Mouse (Mus musculus) erythroblast, embryonic 14.5 days (primary cell): ENCODE measurements around the gene Fgd2. TPM values are rescaled to one million over a fixed set of nuclear protein-coding genes. Genes with fewer than 3 reads are reported as not detected.
"Not testable (repeated sequence)": the region's sequence is repeated elsewhere in the genome, so short reads cannot be mapped to it uniquely, and the experiment has no call there.

Experiments
- H3K27me3 ChIP-seq: 2 replicates; pipeline ENCODE4 v1.6.1; 2012; ENCODE audit warnings: inconsistent platforms; ENCODE audit not compliant: control insufficient read depth
- H3K36me3 ChIP-seq: 2 replicates; pipeline ENCODE4 v1.6.1; 2012; ENCODE audit warnings: mild to moderate bottlenecking, inconsistent platforms; ENCODE audit not compliant: control insufficient read depth
- H3K4me1 ChIP-seq: 2 replicates; pipeline ENCODE4 v1.6.1; 2012; ENCODE audit warnings: inconsistent platforms; ENCODE audit not compliant: control insufficient read depth
- H3K4me3 ChIP-seq: replicated peaks from 2 replicates; pipeline ENCODE3; 2012; ENCODE audit warnings: moderate library complexity, mild to moderate bottlenecking, inconsistent platforms
- H3K9me3 ChIP-seq: 2 replicates; pipeline ENCODE4 v1.6.1; 2012; ENCODE audit warnings: low read length, inconsistent platforms, mixed read lengths; ENCODE audit not compliant: control insufficient read depth
- GATA1 ChIP-seq: IDR thresholded peaks from 2 replicates; pipeline ENCODE4 v1.6.1; 2012; ENCODE audit warnings: low read length, inconsistent platforms, mixed read lengths
- TAL1 ChIP-seq: IDR thresholded peaks from 3 replicates; pipeline ENCODE4 v1.6.1; 2012; ENCODE audit warnings: low read length, inconsistent platforms, mixed read lengths
- polyA plus RNA-seq: library from polyadenylated mRNA; stranded (reverse); fragments of >175 nt; gene quantifications from 2 replicates; pipeline ENCODE4 v1.2.3, GENCODE M21; 2012

Fgd2 gene
- polyA plus RNA-seq, 1 experiment = 0.28 TPM

- Histone ChIP-seq H3K4me1 (peaks cover 40% of the 10 kb centered on the region), H3K36me3 (peaks cover 62% of the 10 kb centered on the region), H3K9me3 (no peaks in the 10 kb centered on the region), H3K27me3 (no peaks in the 10 kb centered on the region), H3K4me3 (no peak overlapping the region)
- no peak for TF ChIP-seq GATA1
- TF ChIP-seq TAL1 = no peak
Measured at GRCm38 (mm10) chr17:29342010-29342910, 18.5 kb upstream of the Fgd2 start.

DNA sequence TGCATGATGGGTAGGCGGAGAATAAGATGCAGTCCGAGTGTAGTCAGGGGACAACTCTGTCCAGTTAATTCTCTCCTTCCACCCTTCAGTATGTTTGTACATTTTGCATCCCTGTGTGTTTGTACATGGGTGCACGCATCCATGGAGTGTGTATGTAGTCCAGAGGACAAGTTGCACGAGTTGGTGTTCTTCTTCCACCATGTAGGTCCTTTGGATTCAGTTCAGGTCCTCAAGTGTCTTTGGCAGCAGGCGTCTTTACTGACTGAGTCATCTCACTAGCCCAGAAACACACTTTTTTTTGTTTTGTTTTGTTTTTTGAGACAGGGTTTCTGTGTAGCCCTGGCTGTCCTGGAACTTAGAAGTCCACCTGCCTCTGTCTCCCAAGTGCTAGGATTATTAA is 17.5 kb upstream of the Fgd2 start:
- TF ChIP-seq GATA1 = no peak
- TF ChIP-seq TAL1 = no peak

GRCm38 (mm10) chr17:29345272-29345671 is 15.4 kb upstream of the Fgd2 start:
- H3K27me3 ChIP-seq = no peaks in the 10 kb centered on the region
- no peak overlapping the region for H3K4me3 ChIP-seq
- H3K9me3 ChIP-seq = no peaks in the 10 kb centered on the region
- peaks cover 34% of the 10 kb centered on the region for H3K36me3 ChIP-seq
- no peak for TF ChIP-seq TAL1
- no peak for TF ChIP-seq GATA1
- peaks cover 51% of the 10 kb centered on the region for H3K4me1 ChIP-seq

More for the DNA sequence above, 17.5 kb upstream of the Fgd2 start:
- Histone ChIP-seq H3K36me3 (peaks cover 54% of the 10 kb centered on the region), H3K4me3 (no peak overlapping the region), H3K9me3 (no peaks in the 10 kb centered on the region), H3K4me1 (peaks cover 48% of the 10 kb centered on the region), H3K27me3 (no peaks in the 10 kb centered on the region)

- Histone ChIP-seq H3K4me3 (peak overlapping the region; percentile 77), H3K9me3 (no peaks in the 10 kb centered on the region), H3K36me3 (peaks cover 28% of the 10 kb centered on the region), H3K27me3 (no peaks in the 10 kb centered on the region), H3K4me1 (peaks cover 46% of the 10 kb centered on the region)
- TF ChIP-seq GATA1 (no peak), TAL1 (no peak)
Measured at GRCm38 (mm10) chr17:29346496-29347125, 14.1 kb upstream of the Fgd2 start.

DNA sequence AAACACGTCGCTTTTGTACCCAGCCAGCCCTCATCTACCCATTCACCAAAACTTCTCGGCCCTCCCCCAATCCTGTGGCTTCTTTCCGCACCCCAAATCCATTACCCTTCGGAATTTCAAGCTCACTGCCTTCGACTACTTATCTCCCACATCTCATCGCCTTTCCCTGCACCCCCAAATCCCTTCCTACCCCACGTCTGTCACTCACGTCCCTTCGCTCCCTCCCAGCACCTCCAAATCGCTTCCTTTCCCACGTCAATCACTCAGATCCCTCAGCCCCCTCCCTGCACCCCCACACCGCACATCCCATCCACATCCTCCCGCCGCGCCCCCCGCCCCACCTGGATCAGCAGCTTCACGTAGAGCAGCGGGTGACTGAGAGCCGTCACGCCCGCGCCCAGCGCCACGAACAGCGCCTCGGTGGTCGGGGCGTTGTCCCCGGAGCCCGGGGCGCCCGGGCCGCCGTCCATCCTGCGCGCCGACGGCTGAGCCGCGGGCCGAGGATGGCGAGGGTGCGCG is 13.5 kb upstream of the Fgd2 start:
- no peaks in the 10 kb centered on the region for H3K9me3 ChIP-seq
- H3K4me3 ChIP-seq = peak overlapping the region; percentile 77
- peaks cover 40% of the 10 kb centered on the region for H3K4me1 ChIP-seq
- H3K27me3 ChIP-seq = no peaks in the 10 kb centered on the region
- peak; percentile 77 for TF ChIP-seq GATA1
- no peak for TF ChIP-seq TAL1
- H3K36me3 ChIP-seq = peaks cover 28% of the 10 kb centered on the region

GRCm38 (mm10) chr17:29347645-29348256 is 13.0 kb upstream of the Fgd2 start, which contains the start of gene Mtch1:
Gene Mtch1, minus strand, starts transcription at chr17:29347934.
- peaks cover 35% of the 10 kb centered on the region for H3K4me1 ChIP-seq
- H3K36me3 ChIP-seq = peaks cover 24% of the 10 kb centered on the region
- H3K4me3 ChIP-seq = peak within 1 kb of the TSS; percentile 77
- no peak for TF ChIP-seq GATA1
- no peak for TF ChIP-seq TAL1
- no peaks in the 10 kb centered on the region for H3K9me3 ChIP-seq
- no peaks in the 10 kb centered on the region for H3K27me3 ChIP-seq

DNA sequence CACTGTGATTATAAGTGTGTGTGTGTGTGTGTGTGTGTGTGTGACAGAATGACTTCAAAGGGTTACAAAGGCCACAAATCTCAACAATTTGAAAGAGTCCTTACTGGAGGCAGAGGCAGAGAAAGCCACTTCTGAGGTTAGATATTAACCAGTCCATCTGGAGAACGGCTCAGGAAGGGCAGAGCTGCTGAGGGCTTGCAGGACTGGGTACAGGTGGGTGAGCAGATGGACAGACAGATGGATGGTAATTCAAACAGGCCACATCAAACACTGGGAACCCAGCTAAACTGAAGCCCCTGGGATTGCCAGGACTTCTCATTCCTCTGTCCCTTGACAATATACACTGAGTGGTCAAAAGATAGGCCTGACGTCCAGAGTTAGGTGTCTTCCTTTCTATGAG is 11.7 kb upstream of the Fgd2 start:
- Histone ChIP-seq H3K27me3 (no peaks in the 10 kb centered on the region), H3K36me3 (peaks cover 13% of the 10 kb centered on the region), H3K9me3 (no peaks in the 10 kb centered on the region), H3K4me3 (no peak overlapping the region), H3K4me1 (peaks cover 30% of the 10 kb centered on the region)
- TF ChIP-seq GATA1 (no peak), TAL1 (no peak)

DNA sequence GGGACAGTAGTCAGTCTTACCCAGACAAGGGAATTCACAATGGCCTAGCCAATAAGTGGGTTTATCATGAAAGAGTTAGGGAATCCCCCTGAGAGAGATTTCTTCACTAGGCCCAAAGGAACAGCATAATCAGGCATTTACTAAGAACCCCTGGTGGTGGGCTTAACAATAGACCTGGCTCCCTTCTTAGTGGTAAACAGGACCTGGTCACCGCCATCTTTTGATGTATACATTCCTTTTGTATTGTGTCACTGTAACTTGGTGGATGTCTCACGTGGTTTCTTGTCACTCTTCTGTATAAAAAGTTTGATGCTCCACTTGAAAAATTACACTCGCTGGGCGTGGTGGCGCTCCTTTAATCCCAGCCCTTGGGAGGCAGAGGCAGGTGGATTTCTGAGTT is 9.7 kb upstream of the Fgd2 start:
- peaks cover 23% of the 10 kb centered on the region for H3K4me1 ChIP-seq
- not testable (repeated sequence) for H3K36me3 ChIP-seq, H3K27me3 ChIP-seq, H3K4me3 ChIP-seq, H3K9me3 ChIP-seq

- no peaks in the 10 kb centered on the region; the same call in 1 of the 2 replicates for H3K4me1 ChIP-seq
- TF ChIP-seq TAL1 (no peak), GATA1 (no peak)
- H3K36me3 ChIP-seq = no peaks in the 10 kb centered on the region
- H3K4me3 ChIP-seq = no peak overlapping the region
- no peaks in the 10 kb centered on the region for H3K9me3 ChIP-seq
- H3K27me3 ChIP-seq = peaks cover 3% of the 10 kb centered on the region; the same call in 1 of the 2 replicates
Measured at GRCm38 (mm10) chr17:29355461-29355840, 5.3 kb upstream of the Fgd2 start.
